Mouse (Mus musculus): ENCODE results near the gene Gm20388.

- TF ChIP-seq CTCF (IDR thresholded peaks at IDR 0.05; ENCODE audit: low read depth) (no peak), EP300 (IDR thresholded peaks at IDR 0.05; ENCODE audit: low read depth) (no peak)
These were observed 4460.0 kb downstream of the Gm20388 start for GRCm38 (mm10) chr8:124370422-124371183.

Data from liver, embryonic 14.5 days (tissue).